Mouse (Mus musculus) leukemia stem cell, adult 10-12 weeks (primary cell): ENCODE measurements around the gene 4931406C07Rik. TPM values are rescaled to one million over a fixed set of nuclear protein-coding genes. Genes with fewer than 3 reads are reported as not detected.

Source experiments
- polyA plus RNA-seq: library from polyadenylated mRNA; stranded (reverse); fragments of >175 nt; gene quantifications from 2 replicates; pipeline ENCODE4 v1.2.3, GENCODE M21; 2012; ENCODE audit warnings: low replicate concordance

Gene 4931406C07Rik
- 0.54 and 1.0 TPM in 2 replicates for polyA plus RNA-seq

GRCm38 (mm10) chr9:15306398-15307119 is at the start of gene 4931406C07Rik:
TSS of gene 4931406C07Rik (minus strand) at chr9:15306448.

GRCm38 (mm10) chr9:15305503-15306397 is 498 bp downstream of the 4931406C07Rik start, which contains the start of gene Taf1d:
TSS of gene Taf1d (plus strand) at chr9:15306214.

GRCm38 (mm10) chr9:15279649-15280490 is 26.4 kb downstream of the 4931406C07Rik start, which contains the start of gene Med17:
TSS of gene Med17 (minus strand) at chr9:15279931.

GRCm38 (mm10) chr9:15239042-15239925 is 67.0 kb downstream of the 4931406C07Rik start, which contains the start of gene Vstm5:
TSS of gene Vstm5 (plus strand) at chr9:15239045.

Other genes with a start within 250 kb of the 4931406C07Rik start
- gene Hephl1, start 194.3 kb downstream of the 4931406C07Rik start, polyA plus RNA-seq, result not detected in 2 replicates
- not detected in 2 replicates for gene Vstm5, start 67.4 kb downstream of the 4931406C07Rik start, polyA plus RNA-seq
- gene Med17, start 26.5 kb downstream of the 4931406C07Rik start, polyA plus RNA-seq, result 14.8 and 18.7 TPM in 2 replicates
- 15.8 and 101 TPM in 2 replicates for gene Taf1d, start 234 bp downstream of the 4931406C07Rik start, polyA plus RNA-seq
- 1.1 and 3.9 TPM in 2 replicates for gene Cep295, start 51.3 kb upstream of the 4931406C07Rik start, polyA plus RNA-seq
- 17.2 and 20.9 TPM in 2 replicates for gene Smco4, start 187.0 kb upstream of the 4931406C07Rik start, polyA plus RNA-seq